Mouse (Mus musculus): ENCODE results near the gene Irgm1. TPM values are rescaled to one million over a fixed set of nuclear protein-coding genes. Genes with fewer than 3 reads are reported as not detected.
"Not testable (repeated sequence)": the region's sequence is repeated elsewhere in the genome, so short reads cannot be mapped to it uniquely, and the experiment has no call there.

Irgm1 gene
- polyA plus RNA-seq, 1 experiment from 2014 or later = 15.0 TPM

DNA sequence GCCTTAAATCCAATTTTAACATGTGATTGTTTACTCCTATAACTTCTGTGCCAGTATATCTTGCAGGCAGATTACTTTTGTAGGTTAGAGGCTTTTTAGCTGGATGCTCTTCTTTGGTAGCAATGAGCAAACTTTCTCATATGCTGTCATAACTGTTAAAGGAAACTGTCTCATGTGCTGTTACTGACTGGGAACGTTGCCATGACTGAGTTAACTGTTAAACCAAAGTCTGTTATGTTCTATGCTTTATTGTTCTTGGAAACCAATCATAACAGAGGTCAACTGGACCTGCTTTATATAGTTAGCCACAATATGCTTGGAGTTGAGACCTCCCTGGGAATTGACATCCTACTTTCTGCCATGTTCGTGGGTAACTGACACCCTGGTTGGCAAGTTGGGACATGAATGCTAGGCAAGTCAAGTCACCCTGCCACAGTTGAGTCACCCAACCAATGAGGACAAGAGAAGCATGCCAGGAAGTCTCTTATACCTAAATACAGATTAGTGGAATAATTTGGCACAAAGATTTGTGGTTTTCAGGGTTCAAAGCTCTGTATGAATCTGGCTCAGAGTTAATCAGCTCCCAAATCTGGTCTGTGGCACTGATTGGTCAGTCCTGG is 27.4 kb upstream of the Irgm1 start:
- no peak overlapping the region for H3K4me2 ChIP-seq (replicated peaks; ENCODE audit: low read depth)
- H3K27ac ChIP-seq (ENCODE audit: low read depth, low read length) = no peak overlapping the region
- no peaks in the 10 kb centered on the region for H3K27me3 ChIP-seq (replicated peaks; ENCODE audit: control insufficient read depth, insufficient read depth, low read length)
- H3K9me3 ChIP-seq (ENCODE audit: control insufficient read depth) = no peaks in the 10 kb centered on the region
- no peaks in the 10 kb centered on the region for H3K4me1 ChIP-seq (replicated peaks; ENCODE audit: control insufficient read depth, insufficient read depth, low read length)
- no peaks in the 10 kb centered on the region for H3K36me3 ChIP-seq (ENCODE audit: control insufficient read depth, insufficient read depth)
- WGBS = 41% methylated on average over 2 of the region's 2 CpGs
- no peak overlapping the region for H3K9ac ChIP-seq (ENCODE audit: low read depth, low read length)
- H3K4me3 ChIP-seq (ENCODE audit: low read depth, low read length) = no peak overlapping the region
- ATAC-seq = no peak
- TF ChIP-seq CTCF (IDR thresholded peaks at IDR 0.05; ENCODE audit: low read depth) = no peak

DNA sequence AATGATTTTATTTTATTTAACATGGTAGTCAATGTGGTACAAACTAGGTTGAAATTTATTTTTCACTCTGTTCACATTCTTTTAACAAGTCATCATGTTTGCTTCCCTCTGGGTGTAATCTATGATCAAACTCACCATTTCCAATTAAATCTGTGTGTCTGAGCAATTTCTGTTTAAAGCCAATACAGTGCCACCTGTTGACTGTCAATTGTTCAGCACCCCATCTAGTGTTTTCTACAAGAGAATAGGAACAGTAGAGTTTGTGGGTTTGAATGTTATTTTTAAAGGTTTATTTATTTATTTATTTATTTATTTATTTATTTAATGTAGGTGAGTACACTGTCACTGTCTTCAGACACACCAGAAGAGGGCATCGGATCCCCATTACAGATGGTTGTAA is 5.2 kb upstream of the Irgm1 start:
- WGBS = 93% methylated on average over 1 of the region's 1 CpGs
- ATAC-seq = no peak
- no peak overlapping the region for H3K4me2 ChIP-seq (replicated peaks; ENCODE audit: low read depth)

DNA sequence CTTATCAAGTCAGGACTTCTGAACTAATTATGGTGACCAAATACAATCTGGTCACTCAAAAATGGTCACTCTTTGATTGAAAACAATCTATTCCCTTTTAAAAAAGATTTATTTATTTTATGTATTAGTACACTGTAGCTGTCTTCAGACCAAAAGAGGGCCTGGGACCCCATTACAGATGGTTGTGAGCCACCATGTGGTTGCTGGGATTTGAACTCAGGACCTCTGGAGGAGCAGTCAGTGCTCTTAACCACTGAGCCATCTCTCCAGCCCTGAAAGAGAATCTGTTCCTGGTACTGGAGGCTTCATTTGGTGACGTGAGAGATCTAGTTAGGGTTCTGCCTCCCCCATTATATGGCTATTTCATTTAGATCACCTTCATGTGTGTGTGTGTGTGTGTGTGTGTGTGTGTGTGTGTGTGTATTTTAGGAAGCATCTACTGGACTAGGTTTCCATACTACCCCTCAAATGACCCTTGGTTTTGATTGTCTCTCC is 3.9 kb upstream of the Irgm1 start:
- not testable (repeated sequence) for ATAC-seq; H3K36me3 ChIP-seq (ENCODE audit: control insufficient read depth, insufficient read depth)
- WGBS = 88% methylated on average over 1 of the region's 1 CpGs

More for the DNA sequence above, 5.2 kb upstream of the Irgm1 start:
- Histone ChIP-seq H3K27me3 (replicated peaks; ENCODE audit: control insufficient read depth, insufficient read depth, low read length) (no peaks in the 10 kb centered on the region), H3K36me3 (ENCODE audit: control insufficient read depth, insufficient read depth) (no peaks in the 10 kb centered on the region), H3K27ac (ENCODE audit: low read depth, low read length) (no peak overlapping the region), H3K9ac (ENCODE audit: low read depth, low read length) (no peak overlapping the region), H3K4me3 (ENCODE audit: low read depth, low read length) (no peak overlapping the region), H3K4me1 (replicated peaks; ENCODE audit: control insufficient read depth, insufficient read depth, low read length) (peaks cover 6% of the 10 kb centered on the region), H3K9me3 (ENCODE audit: control insufficient read depth) (no peaks in the 10 kb centered on the region)
- TF ChIP-seq CTCF (IDR thresholded peaks at IDR 0.05; ENCODE audit: low read depth) = peak; percentile 38

DNA sequence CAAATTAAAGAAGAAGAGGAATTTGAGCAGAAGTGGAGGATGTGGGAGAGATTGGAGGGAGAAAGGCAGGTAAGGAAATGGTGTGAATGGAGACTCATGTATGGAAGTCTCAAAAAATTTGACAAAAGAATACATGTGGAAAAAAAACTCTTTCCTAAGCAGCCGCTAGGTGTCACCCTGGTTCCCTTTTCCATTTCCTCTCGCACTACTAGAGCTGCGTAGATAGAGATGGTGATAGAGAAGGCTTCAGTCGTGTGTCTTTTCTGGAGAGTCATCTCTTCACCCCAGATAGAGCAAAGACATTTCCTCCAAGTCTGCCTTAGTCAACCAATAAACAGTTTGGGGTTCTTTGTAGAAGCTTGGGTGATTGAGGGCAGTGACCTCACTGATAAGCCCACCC is 3.0 kb upstream of the Irgm1 start:
- no peak for ATAC-seq
- TF ChIP-seq CTCF (IDR thresholded peaks at IDR 0.05; ENCODE audit: low read depth) = peak; percentile 88
- Histone ChIP-seq H3K27me3 (replicated peaks; ENCODE audit: control insufficient read depth, insufficient read depth, low read length) (no peaks in the 10 kb centered on the region), H3K4me2 (replicated peaks; ENCODE audit: low read depth) (no peak overlapping the region; the same call in 1 of the 2 replicates), H3K27ac (ENCODE audit: low read depth, low read length) (no peak overlapping the region), H3K4me3 (ENCODE audit: low read depth, low read length) (no peak overlapping the region), H3K36me3 (ENCODE audit: control insufficient read depth, insufficient read depth) (no peaks in the 10 kb centered on the region), H3K9me3 (ENCODE audit: control insufficient read depth) (no peaks in the 10 kb centered on the region), H3K4me1 (replicated peaks; ENCODE audit: control insufficient read depth, insufficient read depth, low read length) (peaks cover 12% of the 10 kb centered on the region), H3K9ac (ENCODE audit: low read depth, low read length) (no peak overlapping the region)
- 0% methylated on average over 4 of the region's 4 CpGs for WGBS

More for the DNA sequence above, 3.9 kb upstream of the Irgm1 start:
- not testable (repeated sequence) for H3K4me3 ChIP-seq (ENCODE audit: low read depth, low read length); H3K4me2 ChIP-seq (replicated peaks; ENCODE audit: low read depth); H3K9me3 ChIP-seq (ENCODE audit: control insufficient read depth); H3K27me3 ChIP-seq (replicated peaks; ENCODE audit: control insufficient read depth, insufficient read depth, low read length); H3K27ac ChIP-seq (ENCODE audit: low read depth, low read length); H3K9ac ChIP-seq (ENCODE audit: low read depth, low read length); H3K4me1 ChIP-seq (replicated peaks; ENCODE audit: control insufficient read depth, insufficient read depth, low read length)

GRCm38 (mm10) chr11:48873591-48874290 is 2.3 kb upstream of the Irgm1 start:
- ATAC-seq = peak; percentile 82
- no peaks in the 10 kb centered on the region for H3K9me3 ChIP-seq (ENCODE audit: control insufficient read depth)
- peak; percentile 65 for TF ChIP-seq CTCF (IDR thresholded peaks at IDR 0.05; ENCODE audit: low read depth)
- H3K4me1 ChIP-seq (replicated peaks; ENCODE audit: control insufficient read depth, insufficient read depth, low read length) = peaks cover 16% of the 10 kb centered on the region
- H3K27ac ChIP-seq (ENCODE audit: low read depth, low read length) = peak overlapping the region; percentile 79
- H3K9ac ChIP-seq (ENCODE audit: low read depth, low read length) = no peak overlapping the region
- no peaks in the 10 kb centered on the region for H3K36me3 ChIP-seq (ENCODE audit: control insufficient read depth, insufficient read depth)
- 31% methylated on average over 10 of the region's 10 CpGs for WGBS
- H3K4me3 ChIP-seq (ENCODE audit: low read depth, low read length) = no peak overlapping the region
- H3K4me2 ChIP-seq (replicated peaks; ENCODE audit: low read depth) = peak overlapping the region; percentile 89
- H3K27me3 ChIP-seq (replicated peaks; ENCODE audit: control insufficient read depth, insufficient read depth, low read length) = no peaks in the 10 kb centered on the region

GRCm38 (mm10) chr11:48872695-48873300 is 1.3 kb upstream of the Irgm1 start:
- peak; percentile 54 for ATAC-seq
- Histone ChIP-seq H3K9ac (ENCODE audit: low read depth, low read length) (0 out of 2 replicates have a peak overlapping the region, but pooled peaks have one; percentile 54), H3K9me3 (ENCODE audit: control insufficient read depth) (no peaks in the 10 kb centered on the region), H3K4me3 (ENCODE audit: low read depth, low read length) (peak overlapping the region; percentile 58; the same call in 1 of the 2 replicates), H3K27ac (ENCODE audit: low read depth, low read length) (peak overlapping the region; percentile 86), H3K4me1 (replicated peaks; ENCODE audit: control insufficient read depth, insufficient read depth, low read length) (peaks cover 16% of the 10 kb centered on the region), H3K27me3 (replicated peaks; ENCODE audit: control insufficient read depth, insufficient read depth, low read length) (no peaks in the 10 kb centered on the region), H3K4me2 (replicated peaks; ENCODE audit: low read depth) (peak overlapping the region; percentile 89), H3K36me3 (ENCODE audit: control insufficient read depth, insufficient read depth) (0 out of 2 replicates have a peak, but pooled peaks cover 4% of the 10 kb centered on the region)
- no peak for TF ChIP-seq CTCF (IDR thresholded peaks at IDR 0.05; ENCODE audit: low read depth)
- WGBS = 39% methylated on average over 7 of the region's 7 CpGs
